Mouse (Mus musculus): ENCODE results near the gene Olfr525.

The Olfr525 gene

GRCm38 (mm10) chr7:140320558-140320957 is at the start of gene Olfr525:
Gene Olfr525 (plus strand): TSS chr7:140320858.
- DNase-seq: no peak

- DNase-seq: no peak
Observed at GRCm38 (mm10) chr7:140295746-140296145, 24.9 kb upstream of the Olfr525 start.

GRCm38 (mm10) chr7:140296876-140297275 is 23.8 kb upstream of the Olfr525 start:
- no peak for DNase-seq

GRCm38 (mm10) chr7:140299416-140299815 is 21.2 kb upstream of the Olfr525 start:
- no peak for DNase-seq

GRCm38 (mm10) chr7:140319861-140320385 is 735 bp upstream of the Olfr525 start:
- no peak for DNase-seq

- no peak for DNase-seq
Observed at GRCm38 (mm10) chr7:140321135-140321534, 477 bp downstream of the Olfr525 start.

GRCm38 (mm10) chr7:140329766-140330304 is 9.2 kb downstream of the Olfr525 start:
- DNase-seq: no peak

- no peak for DNase-seq
Observed at GRCm38 (mm10) chr7:140333717-140334116, 13.1 kb downstream of the Olfr525 start, which contains the start of gene Olfr527. Gene Olfr527 (plus strand): TSS chr7:140334017.

- DNase-seq: no peak
Observed at GRCm38 (mm10) chr7:140361571-140361970, 40.9 kb downstream of the Olfr525 start, which contains the start of gene Olfr60. Gene Olfr60 (minus strand): TSS chr7:140361671.

GRCm38 (mm10) chr7:140374300-140374699 is 53.6 kb downstream of the Olfr525 start:
- no peak for DNase-seq

GRCm38 (mm10) chr7:140376231-140376630 is 55.6 kb downstream of the Olfr525 start, which contains the start of gene Olfr530:
Gene Olfr530 (minus strand): TSS chr7:140376331.
- DNase-seq: no peak

- DNase-seq: no peak
Observed at GRCm38 (mm10) chr7:140376911-140377310, 56.3 kb downstream of the Olfr525 start.

Measured in right cerebral cortex, postnatal 4 days (tissue).